Mouse (Mus musculus): ENCODE measurements at regions not wholly inside any gene's neighbourhood (a gene's known extent, or its start where the extent isn't known, plus 50 kb on each side); places are given as distances from the start of the nearest gene placed in this dataset.

DNA sequence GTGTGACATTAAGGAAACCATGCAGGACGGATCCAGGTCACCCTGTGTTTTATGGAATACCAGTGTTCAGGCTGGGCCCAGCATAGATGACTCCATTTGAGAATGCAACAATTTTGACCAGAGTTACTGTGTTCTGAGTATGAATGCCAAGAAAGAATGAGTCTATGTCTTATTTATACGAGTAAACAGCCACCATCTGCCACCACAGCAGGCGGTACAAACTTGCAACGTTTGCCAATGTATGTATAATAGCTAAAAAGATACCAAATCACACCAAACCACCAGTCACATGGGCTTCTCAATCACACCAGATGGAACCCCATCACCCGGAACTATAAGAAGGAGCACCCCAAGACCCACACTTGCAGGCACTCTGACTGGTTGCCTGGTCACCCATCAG, 192.1 kb downstream of the Glrx3 start:
- TF ChIP-seq POLR2A (IDR thresholded peaks at IDR 0.05; ENCODE audit: borderline replicate concordance, extremely low read depth, insufficient read depth, insufficient read length, poor library complexity, severe bottlenecking) (no peak), CTCF (IDR thresholded peaks at IDR 0.05; ENCODE audit: borderline replicate concordance, extremely low read depth, insufficient read depth, insufficient read length) (no peak)

All from brain, embryonic 14.5 days (tissue).